Mouse (Mus musculus): Measurements from ENCODE around the gene Lat. TPM values are rescaled to one million over a fixed set of nuclear protein-coding genes. Genes with fewer than 3 reads are reported as not detected.

Gene Lat
- total and polyA plus RNA-seq, 3 experiments = 0.62 to 1.2 TPM; not detected in 1

DNA sequence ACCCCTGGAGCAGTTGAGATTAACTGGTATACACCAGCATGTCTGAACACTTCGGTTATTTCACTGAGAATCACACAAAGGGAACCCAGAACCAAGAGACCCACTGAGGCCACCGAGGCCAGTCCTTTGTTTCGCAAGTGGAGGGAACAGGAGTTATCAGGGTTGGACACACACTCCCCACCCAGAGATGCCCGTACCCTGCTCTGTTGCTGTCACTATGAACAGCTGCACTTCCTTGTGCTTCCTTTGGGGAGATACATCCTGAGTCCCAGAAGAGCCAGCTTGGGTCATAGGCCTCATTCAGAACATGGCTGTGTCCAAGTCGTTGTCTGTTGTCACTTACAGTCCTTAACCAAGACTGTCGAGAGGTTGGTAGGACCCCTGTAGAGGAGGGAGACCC, 6.3 kb downstream of the Lat start:
- H3K4me3 ChIP-seq (ENCODE audit: control insufficient read depth in 1 of 2, insufficient read depth in 1 of 2, low read depth in 2 of 2, low read length in 2 of 2) = no peak overlapping the region
- H3K4me1 ChIP-seq (ENCODE audit: control insufficient read depth in 1 of 2, insufficient read depth in 2 of 2, low read length in 2 of 2) = peaks cover 0 to 17% of the 10 kb centered on the region in 2 experiments; a peak in 3 of 4 replicates
- no peak for DNase-seq (ENCODE audit: low read depth, low spot score)
- no peaks in the 10 kb centered on the region for H3K27me3 ChIP-seq (ENCODE audit: control insufficient read depth in 1 of 2, insufficient read depth in 2 of 2, low read length in 2 of 2)
- TF ChIP-seq SMC3 (IDR thresholded peaks at IDR 0.05; ENCODE audit: low read depth, low read length) (no peak), HCFC1 (IDR thresholded peaks at IDR 0.05; ENCODE audit: low read depth, low read length) (no peak), MEF2A (IDR thresholded peaks at IDR 0.05; ENCODE audit: extremely low read depth, insufficient replicate concordance, low read depth, low read length, poor library complexity, severe bottlenecking) (no peak), MXI1 (IDR thresholded peaks at IDR 0.05; ENCODE audit: low read depth, low read length) (no peak), TAL1 (IDR thresholded peaks at IDR 0.05; ENCODE audit: low read length) (no peak), TBP (IDR thresholded peaks at IDR 0.05; ENCODE audit: low read depth, low read length) (no peak), JUND (IDR thresholded peaks at IDR 0.05; ENCODE audit: low read depth, low read length) (no peak), RCOR1 (IDR thresholded peaks at IDR 0.05; ENCODE audit: low read depth, low read length) (no peak), CTCF (IDR thresholded peaks at IDR 0.05 in 2 of 3, conservative IDR thresholded peaks at IDR 0.05 in 1 of 3; ENCODE audit: control insufficient read depth in 1 of 3, insufficient read depth in 1 of 3, low read depth in 2 of 3, low read length in 3 of 3, poor library complexity in 1 of 3, severe bottlenecking in 1 of 3) (no peak), ETS1 (IDR thresholded peaks at IDR 0.05; ENCODE audit: low read depth, low read length) (no peak), SIN3A (IDR thresholded peaks at IDR 0.05; ENCODE audit: low read length) (no peak), RAD21 (IDR thresholded peaks at IDR 0.05; ENCODE audit: low read depth, low read length) (no peak)
- H3K9me3 ChIP-seq (replicated peaks; ENCODE audit: insufficient read depth, low read length) = no peaks in the 10 kb centered on the region
- no peak overlapping the region for H3K27ac ChIP-seq (ENCODE audit: control insufficient read depth, low read depth, low read length)
- peaks cover 0 to 6% of the 10 kb centered on the region in 2 experiments; a peak in 1 of 4 replicates for H3K36me3 ChIP-seq (ENCODE audit: control insufficient read depth in 1 of 2, insufficient read depth in 2 of 2, low read length in 2 of 2)
- no peak overlapping the region for H3K9ac ChIP-seq (ENCODE audit: control insufficient read depth, low read depth, low read length, poor library complexity, severe bottlenecking)
- H3K79me2 ChIP-seq (ENCODE audit: control insufficient read depth, insufficient read depth, low read length, poor library complexity) = no peaks in the 10 kb centered on the region; the same call in 1 of the 2 replicates

DNA sequence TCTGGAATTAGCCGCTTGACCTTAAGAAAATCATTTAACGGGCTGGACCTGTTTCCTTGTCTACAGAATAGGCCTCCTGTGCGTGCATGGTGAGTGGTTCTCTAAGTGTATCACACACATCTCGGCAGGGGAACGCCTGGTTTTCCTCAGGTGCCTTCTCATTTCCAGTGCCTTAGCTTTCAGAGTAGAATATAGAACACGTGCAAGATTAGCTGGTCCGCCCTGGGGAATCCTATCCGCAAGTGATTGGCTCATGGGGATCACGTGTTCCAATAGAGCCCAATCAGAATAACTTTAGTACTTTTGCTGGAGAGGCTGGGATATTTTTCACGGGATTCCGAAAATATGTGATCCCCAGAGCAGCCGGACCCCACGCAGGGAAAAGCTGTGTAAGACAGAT, 10.3 kb downstream of the Lat start:
- H3K79me2 ChIP-seq (ENCODE audit: control insufficient read depth, insufficient read depth, low read length, poor library complexity) = no peaks in the 10 kb centered on the region; the same call in 1 of the 2 replicates
- peaks cover 0 to 21% of the 10 kb centered on the region in 2 experiments; a peak in 2 of 4 replicates for H3K36me3 ChIP-seq (ENCODE audit: control insufficient read depth in 1 of 2, insufficient read depth in 2 of 2, low read length in 2 of 2)
- H3K9me3 ChIP-seq (replicated peaks; ENCODE audit: insufficient read depth, low read length) = no peaks in the 10 kb centered on the region
- H3K4me1 ChIP-seq (ENCODE audit: control insufficient read depth in 1 of 2, insufficient read depth in 2 of 2, low read length in 2 of 2) = peaks cover 5 to 37% of the 10 kb centered on the region in 2 experiments
- H3K9ac ChIP-seq (ENCODE audit: control insufficient read depth, low read depth, low read length, poor library complexity, severe bottlenecking) = peak overlapping the region; percentile 61
- peak overlapping the region; percentile 83 for H3K27ac ChIP-seq (ENCODE audit: control insufficient read depth, low read depth, low read length)
- H3K4me3 ChIP-seq (ENCODE audit: control insufficient read depth in 1 of 2, insufficient read depth in 1 of 2, low read depth in 2 of 2, low read length in 2 of 2) = peak overlapping the region; percentile 48 to 68
- H3K27me3 ChIP-seq (ENCODE audit: control insufficient read depth in 1 of 2, insufficient read depth in 2 of 2, low read length in 2 of 2) = no peaks in the 10 kb centered on the region
- DNase-seq (ENCODE audit: low read depth, low spot score) = peak; percentile 86
- TF ChIP-seq POLR2AphosphoS5 (IDR thresholded peaks at IDR 0.05; ENCODE audit: borderline replicate concordance, low read depth, low read length) (no peak), USF1 (IDR thresholded peaks at IDR 0.05; ENCODE audit: low read depth, low read length) (peak; percentile 96), E2F4 (IDR thresholded peaks at IDR 0.05; ENCODE audit: borderline replicate concordance, low read depth, low read length) (no peak), ZC3H11A (IDR thresholded peaks at IDR 0.05; ENCODE audit: low read depth, low read length) (no peak), RAD21 (IDR thresholded peaks at IDR 0.05; ENCODE audit: low read depth, low read length) (no peak), TCF12 (IDR thresholded peaks at IDR 0.05; ENCODE audit: low read depth, low read length) (0 out of 2 replicates have a peak, but pooled peaks have one; percentile 16), HCFC1 (IDR thresholded peaks at IDR 0.05; ENCODE audit: low read depth, low read length) (peak; percentile 46; the same call in 1 of the 2 replicates), MEF2A (IDR thresholded peaks at IDR 0.05; ENCODE audit: extremely low read depth, insufficient replicate concordance, low read depth, low read length, poor library complexity, severe bottlenecking) (no peak), ZKSCAN1 (IDR thresholded peaks at IDR 0.05; ENCODE audit: low read depth, low read length) (no peak), POLR2A (IDR thresholded peaks at IDR 0.05; ENCODE audit: control insufficient read depth in 1 of 2, insufficient read depth in 1 of 2, low read depth in 1 of 2, low read length in 2 of 2, poor library complexity in 1 of 2) (peak in 1 of 2 experiments; percentile 48; a peak in 1 of 4 replicates), CHD1 (IDR thresholded peaks at IDR 0.05; ENCODE audit: low read depth, low read length) (no peak), NRF1 (IDR thresholded peaks at IDR 0.05; ENCODE audit: insufficient read depth, low read depth, low read length, poor library complexity, severe bottlenecking) (no peak), NELFE (IDR thresholded peaks at IDR 0.05; ENCODE audit: low read depth, low read length) (no peak), ELF1 (IDR thresholded peaks at IDR 0.05; ENCODE audit: low read depth, low read length) (no peak), MXI1 (IDR thresholded peaks at IDR 0.05; ENCODE audit: low read depth, low read length) (peak; percentile 84), GABPA (IDR thresholded peaks at IDR 0.05; ENCODE audit: low read depth, low read length) (no peak), MAX (IDR thresholded peaks at IDR 0.05; ENCODE audit: low read length) (peak; percentile 97), BHLHE40 (IDR thresholded peaks at IDR 0.05; ENCODE audit: borderline replicate concordance, low read depth, low read length) (peak; percentile 80), SMC3 (IDR thresholded peaks at IDR 0.05; ENCODE audit: low read depth, low read length) (no peak), ZMIZ1 (IDR thresholded peaks at IDR 0.05; ENCODE audit: low read depth, low read length) (no peak), TBP (IDR thresholded peaks at IDR 0.05; ENCODE audit: low read depth, low read length) (peak; percentile 32; the same call in 1 of the 2 replicates), MYC (IDR thresholded peaks at IDR 0.05; ENCODE audit: low read depth, low read length) (peak; percentile 84), ETS1 (IDR thresholded peaks at IDR 0.05; ENCODE audit: low read depth, low read length) (no peak), TAL1 (IDR thresholded peaks at IDR 0.05; ENCODE audit: low read length) (no peak), USF2 (IDR thresholded peaks at IDR 0.05; ENCODE audit: borderline replicate concordance in 1 of 2, insufficient read depth in 1 of 2, low read depth in 1 of 2, low read length in 2 of 2) (peak; percentile 34 to 86; a peak in 3 of 4 replicates), SIN3A (IDR thresholded peaks at IDR 0.05; ENCODE audit: low read length) (peak; percentile 52; the same call in 1 of the 2 replicates)
